Mouse (Mus musculus): ENCODE results near the gene Olfr307. TPM values are rescaled to one million over a fixed set of nuclear protein-coding genes. Genes with fewer than 3 reads are reported as not detected.

Olfr307 gene
- polyA plus RNA-seq, 1 experiment from 2014 or later: not detected

GRCm38 (mm10) chr7:86313608-86314007 lies 23.8 kb downstream of the Olfr307 start, which contains the start of gene Olfr309:
TSS of gene Olfr309 (minus strand) at chr7:86313708.
- Histone ChIP-seq H3K27me3 (replicated peaks; ENCODE audit: control insufficient read depth, insufficient read depth, low read length) (no peaks in the 10 kb centered on the region), H3K4me1 (ENCODE audit: control insufficient read depth, insufficient read depth, low read length) (no peaks in the 10 kb centered on the region), H3K9me3 (ENCODE audit: control insufficient read depth, low read length) (no peaks in the 10 kb centered on the region), H3K9ac (ENCODE audit: low read depth, low read length) (no peak within 1 kb of the TSS), H3K27ac (replicated peaks; ENCODE audit: low read depth, low read length) (no peak within 1 kb of the TSS), H3K4me3 (ENCODE audit: low read depth, low read length) (no peak within 1 kb of the TSS), H3K4me2 (ENCODE audit: low read depth, low read length) (no peak within 1 kb of the TSS), H3K36me3 (ENCODE audit: control insufficient read depth, insufficient read depth, low read length) (no peaks in the 10 kb centered on the region)
- DNase-seq (ENCODE audit: low spot score) (no peak), ATAC-seq (ENCODE audit: low read depth) (no peak)
- WGBS: 69% methylated on average over 2 of the region's 2 CpGs

Small RNA genes lying within 50 kb of the gene (microRNA-seq; reads per million reads assigned to microRNA genes)
- not detected for gene Gm23192 (ENCODE audit: borderline number of aligned reads)

Other genes starting within 250 kb of the Olfr307 start
- not detected in 2 replicates for gene Vmn2r75, start 165.8 kb downstream of the Olfr307 start, polyA plus RNA-seq (2014; fragmentation: Nextera tagmentation; extraction: Ambion mirVana)
- gene Vmn2r76, start 91.3 kb downstream of the Olfr307 start, polyA plus RNA-seq (2014; fragmentation: Nextera tagmentation; extraction: Ambion mirVana): 0.07 TPM in 1 of 2 replicates, not detected in the other
- gene Olfr310, start 60.4 kb downstream of the Olfr307 start, polyA plus RNA-seq (2014; fragmentation: Nextera tagmentation; extraction: Ambion mirVana): not detected in 2 replicates
- gene Olfr309, start 23.9 kb downstream of the Olfr307 start, polyA plus RNA-seq (2014; fragmentation: Nextera tagmentation; extraction: Ambion mirVana): not detected in 2 replicates
- not detected in 2 replicates for gene Olfr308, start 12.0 kb downstream of the Olfr307 start, polyA plus RNA-seq (2014; fragmentation: Nextera tagmentation; extraction: Ambion mirVana)
- gene Olfr305, start 29.3 kb upstream of the Olfr307 start, polyA plus RNA-seq (2014; fragmentation: Nextera tagmentation; extraction: Ambion mirVana): not detected in 2 replicates
- gene Olfr304, start 49.1 kb upstream of the Olfr307 start, polyA plus RNA-seq (2014; fragmentation: Nextera tagmentation; extraction: Ambion mirVana): not detected in 2 replicates
- 0.04 TPM in 1 of 2 replicates, not detected in the other for gene Olfr303, start 60.2 kb upstream of the Olfr307 start, polyA plus RNA-seq (2014; fragmentation: Nextera tagmentation; extraction: Ambion mirVana)
- not detected in 2 replicates for gene Olfr301, start 66.3 kb upstream of the Olfr307 start, polyA plus RNA-seq (2014; fragmentation: Nextera tagmentation; extraction: Ambion mirVana)
- 0.09 and 0.11 TPM in 2 replicates for gene Olfr299, start 122.3 kb upstream of the Olfr307 start, polyA plus RNA-seq (2014; fragmentation: Nextera tagmentation; extraction: Ambion mirVana)
- gene Olfr298, start 154.9 kb upstream of the Olfr307 start, polyA plus RNA-seq (2014; fragmentation: Nextera tagmentation; extraction: Ambion mirVana): 0.07 and 0.28 TPM in 2 replicates
- 0.38 TPM in 1 of 2 replicates, not detected in the other for gene Olfr297, start 182.4 kb upstream of the Olfr307 start, polyA plus RNA-seq (2014; fragmentation: Nextera tagmentation; extraction: Ambion mirVana)
- gene Olfr295, start 246.3 kb upstream of the Olfr307 start, polyA plus RNA-seq (2014; fragmentation: Nextera tagmentation; extraction: Ambion mirVana): 0.04 TPM in 1 of 2 replicates, not detected in the other